Mouse (Mus musculus) heart, postnatal 0 days (tissue): ENCODE measurements around the gene Elmsan1.

Experiments used
- CTCF ChIP-seq: IDR thresholded peaks from 2 replicates; pipeline ENCODE4 v1.5.1; 2016; ENCODE audit warnings: antibody characterized with exemption, control low read depth, low read depth
- EP300 ChIP-seq: IDR thresholded peaks from 2 replicates; pipeline ENCODE4 v1.6.1; 2016; ENCODE audit warnings: antibody characterized with exemption, low read depth

DNA sequence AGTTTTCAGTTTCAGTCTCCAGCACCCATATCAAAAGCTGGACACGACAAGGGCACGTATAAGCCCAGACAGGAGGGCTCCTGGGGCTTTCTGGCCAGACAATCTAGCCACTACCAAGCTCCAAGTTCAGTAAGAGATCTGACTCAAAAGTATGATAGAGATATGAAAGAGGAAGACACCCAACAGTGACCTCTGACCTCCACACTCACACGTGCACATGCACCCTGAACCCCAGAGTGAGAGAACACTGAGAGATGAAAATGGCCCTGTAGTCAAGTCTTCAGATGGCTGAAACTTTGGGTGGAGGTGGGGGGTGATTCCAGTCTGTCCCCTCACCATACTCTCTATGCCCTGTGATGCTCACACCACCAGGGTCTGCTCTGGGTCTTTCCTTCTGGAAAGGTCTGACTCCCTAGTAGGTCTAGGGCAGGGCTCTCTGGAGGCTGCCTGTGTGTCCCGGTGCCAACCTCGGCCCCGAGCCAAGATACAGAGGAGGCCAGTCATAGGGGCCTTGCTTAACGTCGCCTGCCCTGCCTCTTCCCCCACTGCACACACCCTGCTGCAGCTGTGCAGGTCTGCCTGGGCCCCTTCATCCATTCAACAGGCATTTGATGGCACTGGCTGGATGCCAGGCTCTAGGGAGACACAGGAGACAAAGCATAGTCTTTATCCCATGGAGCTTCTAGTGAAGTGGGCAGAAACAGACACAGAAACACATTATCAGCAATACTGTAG lies 37.8 kb downstream of the Elmsan1 start:
- TF ChIP-seq CTCF (peak; percentile 26; the same call in 1 of the 2 replicates), EP300 (no peak; the same call in 1 of the 2 replicates)
